Mouse (Mus musculus) ES-E14 (cell line): Measurements from ENCODE around the gene Rnf181.

ENCODE experiments used
- CHD2 ChIP-seq: IDR thresholded peaks from 2 replicates; pipeline ENCODE4 v1.6.1; 2014; ENCODE audit warnings: mild to moderate bottlenecking, low read depth, low read length, inconsistent platforms
- HCFC1 ChIP-seq: IDR thresholded peaks from 2 replicates; pipeline ENCODE4 v1.6.1; 2012; ENCODE audit warnings: low read length, inconsistent platforms, borderline replicate concordance; ENCODE audit not compliant: insufficient read depth
- MAFK ChIP-seq: IDR thresholded peaks from 2 replicates; pipeline ENCODE4 v1.6.1; 2014; ENCODE audit warnings: mild to moderate bottlenecking, low read depth, low read length, inconsistent platforms; ENCODE audit not compliant: insufficient read depth
- ZC3H11A ChIP-seq: IDR thresholded peaks from 2 replicates; pipeline ENCODE4 v1.6.1; 2012; ENCODE audit warnings: low read depth, mild to moderate bottlenecking, inconsistent platforms, low read length, borderline replicate concordance
- ZNF384 ChIP-seq: IDR thresholded peaks from 2 replicates; pipeline ENCODE4 v1.6.1; 2012; ENCODE audit warnings: low read depth, low read length, inconsistent platforms

DNA sequence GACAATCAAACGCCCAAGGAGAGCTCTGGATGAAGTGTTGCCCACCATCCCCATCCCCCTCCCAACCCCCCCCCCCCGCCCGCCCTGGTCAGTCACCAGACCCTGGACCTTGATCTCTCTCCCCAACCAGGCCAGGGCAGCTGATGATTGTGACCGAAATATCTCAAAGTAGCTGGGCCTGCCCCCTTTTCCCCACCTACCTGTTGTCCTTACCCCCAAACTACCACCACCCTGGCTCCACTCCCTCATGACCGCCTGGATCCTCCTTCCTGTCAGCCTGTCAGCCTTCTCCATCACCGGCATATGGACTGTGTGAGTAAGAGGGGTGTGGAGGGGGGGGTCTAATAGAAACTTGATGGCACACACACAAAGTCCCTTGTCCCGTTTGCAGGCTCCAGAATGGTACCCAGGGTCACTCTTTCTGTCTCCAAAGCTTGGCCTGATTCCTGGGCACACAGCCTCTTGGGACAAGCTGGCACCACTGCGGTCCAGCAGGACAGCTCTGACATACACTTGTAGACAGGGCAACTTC lies 10.7 kb downstream of the Rnf181 start:
- TF ChIP-seq ZNF384 (no peak), ZC3H11A (no peak), MAFK (no peak), CHD2 (no peak), HCFC1 (no peak)
